Mouse (Mus musculus) E14TG2a.4 (cell line): ENCODE data around the gene Brms1.

ENCODE experiments used
- CTCF ChIP-seq: conservative IDR thresholded peaks from 2 replicates; pipeline ENCODE4 v1.5.1; 2014; ENCODE audit warnings: low read length
- NANOG ChIP-seq: IDR thresholded peaks from 2 replicates; pipeline ENCODE4 v1.6.1; 2014; ENCODE audit warnings: borderline replicate concordance, low read length, mixed read lengths
- POU5F1 ChIP-seq: IDR thresholded peaks from 2 replicates; pipeline ENCODE4 v1.6.1; 2014; ENCODE audit warnings: low read length, borderline replicate concordance

GRCm38 (mm10) chr19:5097521-5098362 is 56.6 kb downstream of the Brms1 start:
- TF ChIP-seq POU5F1 (no peak), CTCF (no peak), NANOG (no peak)
